In genomic region chr9:26798205-26798604, GRCm38 (mm10) we compare ENCODE assay signal across 29 mouse cellular contexts. TPM values are rescaled to one million over a fixed set of nuclear protein-coding genes. Genes with fewer than 3 reads are reported as not detected.
DNase-seq lines count a peak whose midpoint lies in the region; ATAC-seq and TF ChIP-seq lines count a peak whose summit lies in the region.
"Had no signal": no experiment of that assay in that cellular context is flagged by ENCODE, and none has a peak within 500 bp of the region (broad histone marks: within the 10 kb centered on the region; RNA-seq: fewer than 3 reads in every experiment).

No protein-coding gene starts in this region.

- 0 out of 2 replicates have a peak, but pooled peaks have one; percentile 25 for ATAC-seq in kidney, embryonic 15.5 days (replicated peaks; ENCODE audit: low FRiP score)
- ATAC-seq in kidney, embryonic 16.5 days (ENCODE audit: low FRiP score, low TSS enrichment): no peak
- 0 out of 2 replicates have a peak, but pooled peaks have one; percentile 59 for ATAC-seq in kidney, postnatal 0 days (replicated peaks; ENCODE audit: low FRiP score, low read depth)
- ATAC-seq: CD4-positive, CD25-positive, alpha-beta regulatory T cell, adult 4 months; forebrain, embryonic 14.5 days; forebrain, postnatal 0 days had no signal

- H3K27me3 ChIP-seq in kidney, embryonic 15.5 days: no peaks in the 10 kb centered on the region
- no peaks in the 10 kb centered on the region for H3K27me3 ChIP-seq in kidney, embryonic 16.5 days (ENCODE audit: insufficient read depth, low read length)
- H3K27me3 ChIP-seq in kidney, postnatal 0 days (ENCODE audit: insufficient read depth, low read length): no peaks in the 10 kb centered on the region
- H3K27me3 ChIP-seq: embryonic facial prominence, embryonic 12.5 days; embryonic facial prominence, embryonic 15.5 days; heart, embryonic 13.5 days; hindbrain, embryonic 12.5 days; hindbrain, embryonic 15.5 days had no signal

- H3K9me3 ChIP-seq in kidney, embryonic 15.5 days (replicated peaks): no peaks in the 10 kb centered on the region
- no peaks in the 10 kb centered on the region for H3K9me3 ChIP-seq in kidney, embryonic 16.5 days (ENCODE audit: low read length)
- H3K9me3 ChIP-seq in kidney, postnatal 0 days (replicated peaks; ENCODE audit: low read length): no peaks in the 10 kb centered on the region
- H3K9me3 ChIP-seq: embryonic facial prominence, embryonic 12.5 days; embryonic facial prominence, embryonic 15.5 days; heart, embryonic 10.5 days; heart, embryonic 13.5 days; hindbrain, embryonic 12.5 days; hindbrain, embryonic 15.5 days had no signal

- H3K4me1 ChIP-seq in kidney, embryonic 15.5 days: peaks cover 8% of the 10 kb centered on the region; the same call in 1 of the 2 replicates
- H3K4me1 ChIP-seq in kidney, embryonic 16.5 days (ENCODE audit: insufficient read depth, low read length): no peaks in the 10 kb centered on the region
- H3K4me1 ChIP-seq in kidney, postnatal 0 days (replicated peaks; ENCODE audit: insufficient read depth, low read length): no peaks in the 10 kb centered on the region
- H3K4me1 ChIP-seq: embryonic facial prominence, embryonic 12.5 days; embryonic facial prominence, embryonic 15.5 days; heart, embryonic 10.5 days; heart, embryonic 13.5 days; hindbrain, embryonic 12.5 days; hindbrain, embryonic 15.5 days had no signal

- H3K4me3 ChIP-seq in kidney, embryonic 15.5 days (replicated peaks): no peak overlapping the region
- H3K4me3 ChIP-seq in kidney, embryonic 16.5 days (ENCODE audit: low read length): no peak overlapping the region
- H3K4me3 ChIP-seq in kidney, postnatal 0 days (replicated peaks; ENCODE audit: low read depth, low read length): no peak overlapping the region
- H3K4me3 ChIP-seq: embryonic facial prominence, embryonic 12.5 days; embryonic facial prominence, embryonic 15.5 days; heart, embryonic 10.5 days; heart, embryonic 13.5 days; hindbrain, embryonic 12.5 days; hindbrain, embryonic 15.5 days had no signal

- no peak overlapping the region for H3K9ac ChIP-seq in kidney, embryonic 15.5 days
- no peak overlapping the region for H3K9ac ChIP-seq in kidney, embryonic 16.5 days (replicated peaks; ENCODE audit: low read length)
- H3K9ac ChIP-seq in kidney, postnatal 0 days (ENCODE audit: low read depth, low read length): no peak overlapping the region
- H3K9ac ChIP-seq: embryonic facial prominence, embryonic 12.5 days; embryonic facial prominence, embryonic 15.5 days; forebrain, postnatal 0 days; heart, embryonic 13.5 days; hindbrain, embryonic 12.5 days; hindbrain, embryonic 15.5 days had no signal

- no peaks in the 10 kb centered on the region for H3K36me3 ChIP-seq in kidney, embryonic 15.5 days
- H3K36me3 ChIP-seq in kidney, embryonic 16.5 days (ENCODE audit: insufficient read depth, low read length): no peaks in the 10 kb centered on the region
- H3K36me3 ChIP-seq in kidney, postnatal 0 days (ENCODE audit: insufficient read depth, low read length): no peaks in the 10 kb centered on the region
- H3K36me3 ChIP-seq: embryonic facial prominence, embryonic 12.5 days; embryonic facial prominence, embryonic 15.5 days; heart, embryonic 10.5 days; heart, embryonic 13.5 days; hindbrain, embryonic 12.5 days; hindbrain, embryonic 15.5 days had no signal

- no peak for TF ChIP-seq CTCF in kidney, postnatal 0 days (IDR thresholded peaks at IDR 0.05; ENCODE audit: low read depth)

- H3K27ac ChIP-seq in kidney, embryonic 15.5 days: peak overlapping the region; percentile 66; the same call in 1 of the 2 replicates
- H3K27ac ChIP-seq in kidney, embryonic 16.5 days (ENCODE audit: low read length): peak overlapping the region; percentile 65
- H3K27ac ChIP-seq in kidney, postnatal 0 days: peak overlapping the region; percentile 42
- H3K27ac ChIP-seq: embryonic facial prominence, embryonic 12.5 days; embryonic facial prominence, embryonic 15.5 days; heart, embryonic 10.5 days; heart, embryonic 13.5 days; hindbrain, embryonic 12.5 days; hindbrain, embryonic 15.5 days had no signal

- WGBS in kidney, embryonic 15.5 days: 70% methylated on average over 3 of the region's 3 CpGs
- WGBS in kidney, embryonic 16.5 days: 59% methylated on average over 3 of the region's 3 CpGs
- WGBS in kidney, postnatal 0 days: 61% methylated on average over 3 of the region's 3 CpGs

- H3K4me2 ChIP-seq in kidney, embryonic 15.5 days: no peak overlapping the region
- H3K4me2 ChIP-seq in kidney, embryonic 16.5 days (replicated peaks; ENCODE audit: low read depth, low read length): no peak overlapping the region
- H3K4me2 ChIP-seq in kidney, postnatal 0 days (ENCODE audit: low read length): no peak overlapping the region
- H3K4me2 ChIP-seq: embryonic facial prominence, embryonic 12.5 days; embryonic facial prominence, embryonic 15.5 days; heart, embryonic 13.5 days; hindbrain, embryonic 12.5 days; hindbrain, embryonic 15.5 days had no signal

- intact Hi-C loops in heart, postnatal 25 days (cut with DNase I): no loop called here

- DNase-seq in kidney, adult 11 months: no peak
- no peak for DNase-seq in kidney, postnatal 0 days (ENCODE audit: low spot score)
- DNase-seq in kidney, postnatal 36 days: peak; percentile 23 to 35
- DNase-seq in heart, postnatal 25 days (ENCODE audit: low spot score): no peak
- DNase-seq in ovary, postnatal 36 days (ENCODE audit: low spot score): no peak
- DNase-seq: adrenal gland, adult 2 months; adrenal gland, postnatal 14 days; cerebellum, adult 11 months; cerebellum, adult 2 months; cerebellum, adult 9-11 months; cerebellum, postnatal 25 days; forebrain, postnatal 0 days; gastrocnemius, postnatal 25 days; heart, adult 18-20 months; heart, postnatal 14 days had no signal

RNA-seq across cellular contexts. Expression of gene Glb1l2, which starts 8.1 kb away (rescaled TPM):
- 33.2 and 34.0 TPM in 2 replicates for polyA plus RNA-seq in kidney, embryonic 15.5 days (2015; fragmentation: Nextera tagmentation; extraction: Ambion mirVana)
- polyA plus RNA-seq in kidney, embryonic 16.5 days (2015; fragmentation: Nextera tagmentation; extraction: Ambion mirVana): 46.1 and 48.5 TPM in 2 replicates
- polyA plus RNA-seq in kidney, postnatal 0 days (2015; fragmentation: Nextera tagmentation; extraction: Ambion mirVana): 47.5 and 50.2 TPM in 2 replicates
- total RNA-seq in heart, postnatal 25 days (2021): under 1 TPM; 0.23 to 0.84 TPM
- total RNA-seq: common myeloid progenitor, adult 5-6 weeks; hematopoietic stem cell, adult 5-6 weeks; MEL had no signal
- polyA plus RNA-seq: C2C12; CD4-positive, CD25-positive, alpha-beta regulatory T cell, adult 4 months had no signal

Comparison
In these comparisons a context has a peak if more than half of its experiments do, and no peak if none do; other contexts are left out.
1. DNase-seq: peak in kidney, postnatal 36 days (2 of 2); none in kidney, adult 11 months (single experiment), kidney, postnatal 0 days (single experiment), heart, postnatal 25 days (single experiment) and ovary, postnatal 36 days (single experiment).
2. Peak in every context shown above with its lines, with median percentiles within 50 percentile points of each other: H3K27ac ChIP-seq.